Mouse (Mus musculus): Measurements from ENCODE around the gene Pttg1.

Gene Pttg1

DNA sequence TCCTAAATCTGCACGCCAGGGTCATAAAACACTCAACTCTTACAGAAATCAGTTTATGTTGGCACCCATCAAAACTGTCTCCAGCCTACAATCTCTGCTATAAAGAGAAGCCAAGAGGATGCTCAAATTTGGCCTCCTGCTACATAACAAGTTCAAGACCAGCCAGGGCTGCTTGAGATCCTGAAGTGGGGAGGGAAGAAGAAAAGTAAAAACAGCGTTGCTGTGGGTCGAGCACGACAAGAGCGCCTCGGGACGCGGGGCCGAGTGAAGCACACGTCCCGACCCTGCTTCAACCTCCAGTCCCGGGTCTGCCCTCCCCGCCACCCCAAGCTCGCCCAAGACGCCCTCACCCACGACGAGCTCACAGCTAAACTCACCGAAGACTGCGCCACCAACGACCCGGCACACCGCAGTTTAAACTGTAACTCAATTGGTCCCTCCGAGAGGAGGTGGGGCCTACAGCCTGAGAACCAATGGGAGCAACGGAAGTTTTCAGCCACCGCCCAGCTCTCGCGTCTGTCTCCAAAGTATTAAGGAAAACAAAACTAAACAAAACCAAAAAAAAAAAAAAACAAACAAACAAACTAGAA, at the start of gene Pttg1:
Gene Pttg1, minus strand, starts transcription at position 428 of the 590 bp plus-strand sequence.
- DNase-seq (ENCODE audit: low spot score) = peak; percentile 60

DNA sequence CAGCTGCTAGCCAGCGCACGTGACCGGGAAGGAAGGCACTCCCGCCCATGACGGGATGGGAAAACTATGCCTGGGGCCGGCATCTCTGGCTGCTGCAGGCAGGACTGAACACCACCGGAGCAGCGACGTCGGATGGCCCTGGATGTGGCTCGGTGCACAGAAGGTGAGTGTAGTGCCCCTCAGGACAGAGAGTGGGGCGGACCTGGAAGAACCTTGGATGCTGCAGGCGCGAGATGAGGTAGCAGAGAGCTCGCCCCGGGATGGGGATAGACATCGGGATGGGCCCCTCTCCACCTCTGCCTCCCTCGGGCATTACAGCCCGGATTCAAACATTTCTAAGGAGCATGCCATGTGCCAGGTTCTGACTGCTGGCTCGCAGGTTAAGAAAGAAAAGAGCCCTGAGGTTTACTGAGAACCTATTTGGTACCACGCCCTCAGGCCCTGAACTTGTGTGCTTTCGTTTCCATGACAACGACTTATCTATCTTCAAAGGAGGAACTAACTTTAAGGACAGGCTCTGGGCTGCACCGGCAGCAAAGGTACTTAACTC, 48.2 kb upstream of the Pttg1 start, which contains the start of gene C1qtnf2:
Gene C1qtnf2, plus strand, starts transcription at position 52 of the 550 bp plus-strand sequence.
- peak; percentile 53 for DNase-seq (ENCODE audit: low spot score)

DNA sequence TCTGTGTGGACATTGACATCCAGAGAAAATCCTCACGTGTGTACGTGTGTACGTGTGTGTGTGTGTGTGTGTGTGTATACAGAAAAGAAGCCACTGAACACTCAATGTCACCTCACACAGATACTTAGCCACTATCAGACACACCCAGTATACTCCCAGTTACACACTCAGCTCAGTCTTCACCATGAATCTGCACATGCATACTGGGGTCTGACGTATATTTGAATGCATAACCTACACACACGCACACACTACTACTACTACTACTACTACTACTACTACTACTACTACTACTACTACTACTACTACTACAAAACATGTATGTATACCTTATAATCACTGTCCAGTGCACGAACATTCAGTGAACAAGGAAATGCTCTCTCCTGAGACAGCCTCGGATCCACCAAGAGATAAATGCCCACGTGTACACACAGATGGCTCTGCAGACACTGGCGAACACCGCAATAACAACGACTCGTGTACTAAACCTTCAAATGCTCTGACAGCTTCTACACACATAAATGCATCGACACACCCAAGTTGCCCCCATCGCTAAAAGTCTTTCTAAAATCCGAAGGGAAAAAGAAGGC, 47.7 kb upstream of the Pttg1 start:
- no peak for DNase-seq (ENCODE audit: low spot score)

GRCm38 (mm10) chr11:43473115-43473514, 47.1 kb upstream of the Pttg1 start:
- DNase-seq (ENCODE audit: low spot score) = no peak

GRCm38 (mm10) chr11:43470881-43471820, 45.1 kb upstream of the Pttg1 start:
- no peak for DNase-seq (ENCODE audit: low spot score)

- DNase-seq (ENCODE audit: low spot score) = no peak
These were observed 44.1 kb upstream of the Pttg1 start for GRCm38 (mm10) chr11:43470118-43470517.

- DNase-seq (ENCODE audit: low spot score) = no peak
These were observed 37.2 kb upstream of the Pttg1 start for GRCm38 (mm10) chr11:43463204-43463603.

DNA sequence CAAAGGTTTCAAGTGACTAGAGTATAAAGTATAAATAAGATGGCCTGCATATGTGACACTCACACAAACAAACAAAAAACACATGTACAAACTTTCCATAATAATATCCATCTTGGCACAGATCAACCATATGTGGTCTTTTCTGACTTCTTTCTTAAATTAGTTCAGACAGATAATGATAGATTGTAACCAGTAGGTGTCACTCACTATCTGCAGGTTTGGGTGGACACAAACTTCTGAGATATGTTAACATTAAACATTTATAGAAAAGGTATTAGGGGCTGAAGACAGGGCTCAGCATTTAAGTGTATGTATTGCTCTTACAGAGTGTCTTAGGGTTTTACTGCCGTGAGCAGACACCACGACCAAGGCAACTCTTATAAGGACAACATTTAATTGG, 26.2 kb upstream of the Pttg1 start:
- DNase-seq (ENCODE audit: low spot score) = no peak

GRCm38 (mm10) chr11:43451322-43451721, 25.3 kb upstream of the Pttg1 start:
- no peak for DNase-seq (ENCODE audit: low spot score)

GRCm38 (mm10) chr11:43449916-43450315, 23.9 kb upstream of the Pttg1 start:
- no peak for DNase-seq (ENCODE audit: low spot score)

DNA sequence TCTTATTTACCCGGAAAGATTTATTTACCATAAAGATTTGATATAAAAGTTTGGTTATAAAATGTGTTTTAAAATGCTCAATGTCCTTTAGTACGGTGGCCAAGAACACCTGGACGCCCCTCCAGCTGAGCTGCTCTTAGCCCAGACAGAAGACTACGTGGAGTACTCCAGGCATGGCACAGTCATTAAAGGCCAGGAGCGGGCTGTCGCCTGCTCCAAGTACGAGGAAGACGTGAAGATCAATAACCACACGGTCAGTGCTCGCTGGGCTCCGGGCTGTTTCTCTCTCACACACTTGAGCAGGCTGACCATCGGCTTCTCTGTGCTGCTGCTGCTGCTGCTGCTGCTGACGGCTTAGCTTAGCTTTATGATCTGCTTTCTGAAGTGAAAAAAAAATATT, 17.1 kb upstream of the Pttg1 start:
- DNase-seq (ENCODE audit: low spot score) = no peak

DNA sequence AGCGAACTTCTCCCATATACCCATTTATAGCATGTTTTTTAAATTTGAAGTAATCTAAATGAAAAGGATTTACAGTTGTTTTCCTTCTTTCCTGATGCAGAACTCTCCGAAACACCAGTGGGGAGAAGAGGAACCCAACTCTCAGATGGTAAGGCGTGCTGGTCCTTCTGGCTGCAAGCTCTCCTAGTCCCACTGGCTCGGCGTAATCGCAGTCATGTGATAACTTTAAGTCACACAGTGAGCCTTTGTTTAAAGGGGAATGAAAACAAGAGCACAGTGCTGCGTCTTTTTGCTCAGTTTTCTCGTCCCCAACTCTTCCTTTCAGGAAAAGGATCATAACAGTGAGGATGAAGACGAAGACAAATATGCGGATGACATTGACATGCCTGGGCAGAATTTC, 15.1 kb upstream of the Pttg1 start:
- no peak for DNase-seq (ENCODE audit: low spot score)

- no peak for DNase-seq (ENCODE audit: low spot score)
These were observed 8.0 kb upstream of the Pttg1 start for GRCm38 (mm10) chr11:43434024-43434407.

DNA sequence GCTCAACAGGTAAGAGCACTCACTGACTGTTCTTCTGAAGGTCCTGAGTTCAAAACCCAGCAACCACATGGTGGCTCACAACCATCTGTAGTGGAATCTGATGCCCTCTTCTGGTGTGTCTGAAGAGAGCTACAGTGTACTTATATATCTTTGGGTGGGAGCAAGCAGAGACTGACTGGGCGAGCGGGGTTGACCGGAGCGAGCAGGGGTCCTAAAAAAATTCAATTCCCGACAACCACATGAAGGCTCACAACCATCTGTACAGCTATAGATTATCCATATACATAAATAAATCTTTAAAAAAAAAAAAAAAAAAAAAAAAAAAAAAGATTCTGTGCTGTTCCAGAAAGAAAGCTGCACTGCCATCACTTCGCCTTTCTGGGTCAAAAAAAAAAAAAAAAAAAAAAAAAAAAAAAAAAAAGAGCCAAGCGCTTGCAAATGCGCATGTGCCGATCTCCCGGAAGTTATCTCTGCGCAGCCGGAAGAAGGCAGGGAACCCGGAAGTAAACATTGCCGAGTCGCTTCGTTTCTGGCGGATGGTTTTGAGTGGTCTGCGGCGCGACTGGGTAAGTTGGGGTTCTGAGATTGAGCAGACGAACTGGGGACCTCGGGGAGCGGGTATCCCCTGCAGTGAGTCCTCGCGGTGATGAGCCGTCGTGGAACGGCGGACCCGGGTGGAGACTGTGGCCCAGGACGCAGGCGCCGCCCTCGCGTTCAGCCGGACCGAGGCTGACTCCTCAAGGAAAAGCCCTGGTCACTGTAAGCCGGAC, 7.4 kb upstream of the Pttg1 start, which contains the start of gene Slu7:
Gene Slu7, plus strand, starts transcription at position 491 of the 770 bp plus-strand sequence.
- DNase-seq (ENCODE audit: low spot score) = peak; percentile 60

GRCm38 (mm10) chr11:43426414-43426884, 398 bp upstream of the Pttg1 start:
- DNase-seq (ENCODE audit: low spot score) = peak; percentile 12

DNA sequence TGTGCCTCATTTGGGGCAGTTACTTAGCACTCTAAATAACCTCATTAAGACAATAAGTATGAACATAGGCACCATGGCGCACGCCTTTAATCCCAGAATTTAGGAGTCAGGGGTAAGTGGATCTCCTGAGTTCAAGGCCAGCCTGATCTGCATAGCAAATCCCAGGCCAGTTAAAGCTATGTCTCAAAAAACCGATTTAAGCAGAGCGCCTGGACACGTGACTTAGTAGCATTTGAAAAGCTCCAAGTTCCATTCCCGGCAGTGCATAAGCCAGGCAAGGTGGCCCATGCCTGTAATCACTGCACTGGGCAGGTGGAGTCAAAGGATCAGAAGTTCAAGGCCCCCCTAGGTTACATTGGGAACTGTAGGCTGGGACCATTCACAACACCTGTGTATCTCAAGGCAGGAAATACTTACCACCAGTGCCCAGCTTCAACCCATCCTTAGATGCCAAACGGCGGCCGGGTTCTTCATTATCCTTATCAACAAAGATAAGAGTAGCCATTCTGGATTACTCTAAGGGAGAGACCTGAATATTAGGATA, 813 bp downstream of the Pttg1 start:
- no peak for DNase-seq (ENCODE audit: low spot score)

GRCm38 (mm10) chr11:43424386-43424785, 1.7 kb downstream of the Pttg1 start:
- DNase-seq (ENCODE audit: low spot score) = no peak

GRCm38 (mm10) chr11:43417201-43417600, 8.8 kb downstream of the Pttg1 start:
- no peak for DNase-seq (ENCODE audit: low spot score)

DNA sequence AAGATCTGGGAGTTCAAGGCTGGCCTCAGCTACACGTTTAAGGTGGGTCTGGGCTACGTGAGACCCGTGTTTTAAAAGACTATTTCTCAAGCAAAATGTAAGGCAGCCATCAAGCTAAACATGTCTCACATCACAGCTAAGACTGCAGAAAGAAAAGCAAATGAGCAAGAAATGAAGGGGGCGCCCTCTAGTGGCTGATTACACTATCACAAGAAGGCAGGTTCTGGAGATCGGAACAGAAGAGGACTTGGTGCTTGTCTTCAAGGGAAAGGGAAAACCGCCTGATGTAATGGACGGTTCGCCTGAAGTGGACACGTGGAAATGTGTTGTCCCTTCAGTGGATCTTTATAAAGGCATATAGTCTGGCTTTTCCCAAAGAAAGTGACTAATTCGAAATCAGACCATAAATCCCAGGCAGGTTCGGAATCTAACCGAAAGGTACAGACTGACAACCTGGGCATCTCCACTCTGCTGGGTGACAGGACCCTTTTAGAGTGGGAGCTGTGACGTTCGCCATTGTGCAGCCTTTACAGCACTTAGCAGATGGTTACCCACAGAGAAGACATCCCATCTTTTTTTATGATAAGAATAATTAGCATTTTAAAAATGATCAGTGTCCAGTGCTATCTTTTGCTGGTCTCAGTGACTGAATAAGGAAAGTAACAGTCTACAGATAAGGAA, 13.1 kb downstream of the Pttg1 start:
- DNase-seq (ENCODE audit: low spot score) = peak; percentile 63

DNA sequence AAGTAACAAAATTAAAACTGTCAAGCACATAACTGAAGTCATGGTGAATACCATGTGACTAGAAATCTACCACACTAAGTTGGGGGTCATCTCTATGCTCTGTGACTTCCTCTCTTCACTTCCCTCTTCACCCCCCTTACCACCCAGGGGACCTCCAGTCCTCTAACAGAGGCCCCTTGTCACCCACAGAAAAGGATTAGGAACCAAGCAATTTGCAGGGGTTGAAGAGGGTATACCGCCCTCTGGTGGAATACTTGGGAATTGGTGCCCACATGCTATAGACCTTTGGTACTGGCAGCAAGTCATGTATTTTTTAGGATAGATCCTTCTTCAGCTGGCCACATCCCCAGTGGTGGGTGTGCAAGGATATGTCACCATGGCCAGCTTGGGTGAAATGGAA, 14.6 kb downstream of the Pttg1 start:
- DNase-seq (ENCODE audit: low spot score) = peak; percentile 60

- DNase-seq (ENCODE audit: low spot score) = no peak
These were observed 15.8 kb downstream of the Pttg1 start for GRCm38 (mm10) chr11:43410291-43410690.

Data from urinary bladder, postnatal 25 days (tissue).